9 mouse cellular contexts compared by ENCODE assay signal in genomic region chr2:168469032-168469431, GRCm38 (mm10).
DNase-seq lines count a peak whose midpoint lies in the region; TF ChIP-seq lines count a peak whose summit lies in the region.
"Had no signal": no experiment of that assay in that cellular context is flagged by ENCODE, and none has a peak within 500 bp of the region (broad histone marks: within the 10 kb centered on the region; RNA-seq: fewer than 3 reads in every experiment).

No protein-coding gene starts in this region.

- DNase-seq in CD4-positive helper T cell, adult 2 months (ENCODE audit: low read depth, low spot score) = peak; percentile 59
- peak; percentile 86 for DNase-seq in adrenal gland, postnatal 14 days
- peak; percentile 87 to 90 for DNase-seq in heart, postnatal 10 days
- DNase-seq in layer of hippocampus, adult 8-10 months (ENCODE audit: low spot score in 2 of 2) = peak; percentile 57 to 69
- peak; percentile 68 for DNase-seq in lung, postnatal 25 days (ENCODE audit: low spot score)
- peak; percentile 77 for DNase-seq in skeletal muscle tissue, adult 2 months (ENCODE audit: low read depth, low spot score)
- DNase-seq in urinary bladder, postnatal 36 days (ENCODE audit: low spot score in 2 of 2) = peak; percentile 66 to 77

- H3K4me3 ChIP-seq in embryonic fibroblast, embryonic 13.5 days (ENCODE audit: insufficient read depth, low read length) = no peak overlapping the region
- H3K4me3 ChIP-seq: embryonic facial prominence, embryonic 13.5 days had no signal

- peaks cover 14% of the 10 kb centered on the region for H3K4me1 ChIP-seq in embryonic fibroblast, embryonic 13.5 days (ENCODE audit: control insufficient read depth, insufficient read depth, low read length)

- TF ChIP-seq POLR2A in embryonic fibroblast, embryonic 13.5 days (IDR thresholded peaks at IDR 0.05; ENCODE audit: low read depth, low read length) = no peak

- peak; percentile 69 for TF ChIP-seq CTCF in embryonic fibroblast, embryonic 13.5 days (IDR thresholded peaks at IDR 0.05; ENCODE audit: borderline replicate concordance, insufficient read depth, low read length)

- no peak overlapping the region for H3K27ac ChIP-seq in embryonic fibroblast, embryonic 13.5 days (ENCODE audit: insufficient read depth, low read length)
- H3K27ac ChIP-seq: embryonic facial prominence, embryonic 13.5 days had no signal

- intact Hi-C loops in heart, postnatal 10 days (cut with DNase I) = loop anchor here (1.0 to 10.0 kb wide), 2 partner anchors 159 to 276 kb away; partner anchors contain the start of gene Atp9a
